Mouse (Mus musculus): Measurements from ENCODE around the gene Rbm4. TPM values are rescaled to one million over a fixed set of nuclear protein-coding genes. Genes with fewer than 3 reads are reported as not detected.
"Not testable (repeated sequence)": the region's sequence is repeated elsewhere in the genome, so short reads cannot be mapped to it uniquely, and the experiment has no call there.

The Rbm4 gene
- total and polyA plus RNA-seq, 3 experiments, result 47.3 to 73.2 (median 68.3) TPM

GRCm38 (mm10) chr19:4767507-4768148, 26.1 kb downstream of the Rbm4 start:
- dilution Hi-C loops (cut with MboI; ENCODE audit: extremely low pct_ligation_motif_present, extremely low pct_unique_long_range_greater_than_20kb, low sequenced_read_pairs), result no loop called here
- no peaks in the 10 kb centered on the region for H3K27me3 ChIP-seq (replicated peaks)

DNA sequence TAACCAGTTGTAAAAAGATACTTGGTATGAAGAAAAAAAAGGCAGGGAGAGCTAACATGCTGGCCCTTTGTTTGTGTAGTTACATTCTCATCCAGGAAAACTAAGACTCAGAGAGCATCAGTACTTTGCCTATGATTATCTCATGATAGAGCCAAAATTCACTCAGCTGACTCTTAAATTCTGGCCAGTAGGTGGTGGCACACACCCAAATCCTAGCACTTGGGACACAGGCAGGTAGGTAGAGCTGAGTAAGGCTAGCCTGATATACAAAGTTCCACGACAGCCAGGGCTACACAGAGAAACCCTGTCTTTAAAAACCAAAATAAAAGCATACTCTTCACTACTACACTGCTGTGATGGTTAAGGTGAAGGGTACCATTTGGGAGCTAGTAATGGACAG, 30.8 kb downstream of the Rbm4 start:
- Histone ChIP-seq H3K27ac (ENCODE audit: insufficient read depth, low read depth) (no peak overlapping the region), H3K79me2 (replicated peaks; ENCODE audit: control insufficient read depth, extremely low read depth, insufficient read depth, poor library complexity, severe bottlenecking) (peaks cover 47% of the 10 kb centered on the region), H3K9me3 (replicated peaks; ENCODE audit: low read length) (no peaks in the 10 kb centered on the region), H3K4me1 (ENCODE audit: control insufficient read depth in 1 of 2, insufficient read depth in 2 of 2) (peaks cover 0 to 17% of the 10 kb centered on the region in 2 experiments; a peak in 2 of 4 replicates), H3K9ac (ENCODE audit: insufficient read depth, low read depth) (no peak overlapping the region), H3K4me3 (replicated peaks in 1 of 3; ENCODE audit: low read depth in 2 of 3, low read length in 2 of 3, poor library complexity in 1 of 3) (no peak overlapping the region), H3K27me3 (replicated peaks) (no peaks in the 10 kb centered on the region), H3K36me3 (replicated peaks in 1 of 2; ENCODE audit: control insufficient read depth in 1 of 2, insufficient read depth in 1 of 2, low read length in 1 of 2) (peaks cover 51 to 83% of the 10 kb centered on the region in 2 experiments), H3K4me2 (ENCODE audit: insufficient read depth, low read depth, poor library complexity, severe bottlenecking) (no peak overlapping the region)
- dilution Hi-C loops (cut with MboI; ENCODE audit: extremely low pct_ligation_motif_present, extremely low pct_unique_long_range_greater_than_20kb, low sequenced_read_pairs) (no loop called here), in situ Hi-C loops (cut with MboI; ENCODE audit: low pct_ligation_motif_present, low pct_unique_long_range_greater_than_20kb, low sequenced_read_pairs) (no loop called here)
- peak; percentile 7; the same call in 1 of the 2 replicates for TF ChIP-seq SMC3 (IDR thresholded peaks at IDR 0.05; ENCODE audit: low read depth, low read length)
- TF ChIP-seq USF2 (conservative IDR thresholded peaks at IDR 0.05; ENCODE audit: low read depth, low read length), result no peak
- peak; percentile 26 for TF ChIP-seq RAD21 (IDR thresholded peaks at IDR 0.05; ENCODE audit: low read depth, low read length)
- peak in 1 of 2 experiments; percentile 38; a peak in 2 of 4 replicates for TF ChIP-seq CTCF (conservative IDR thresholded peaks at IDR 0.05 in 1 of 2, IDR thresholded peaks at IDR 0.05 in 1 of 2; ENCODE audit: low read depth in 2 of 2, low read length in 2 of 2)
- TF ChIP-seq ETS1 (conservative IDR thresholded peaks at IDR 0.05; ENCODE audit: low read depth, low read length), result no peak
- DNase-seq (ENCODE audit: extremely low read depth), result peak; percentile 25

More at GRCm38 (mm10) chr19:4767507-4768148, 26.1 kb downstream of the Rbm4 start:
- H3K4me1 ChIP-seq (ENCODE audit: control insufficient read depth in 1 of 2, insufficient read depth in 2 of 2), result peaks cover 0 to 28% of the 10 kb centered on the region in 2 experiments; a peak in 2 of 4 replicates
- peaks cover 70% of the 10 kb centered on the region for H3K79me2 ChIP-seq (replicated peaks; ENCODE audit: control insufficient read depth, extremely low read depth, insufficient read depth, poor library complexity, severe bottlenecking)
- TF ChIP-seq UBTF (IDR thresholded peaks at IDR 0.05; ENCODE audit: low read depth, low read length) (no peak), KAT2A (IDR thresholded peaks at IDR 0.05; ENCODE audit: insufficient replicate concordance, low read length) (no peak), USF2 (conservative IDR thresholded peaks at IDR 0.05; ENCODE audit: low read depth, low read length) (no peak), CTCF (conservative IDR thresholded peaks at IDR 0.05 in 1 of 2, IDR thresholded peaks at IDR 0.05 in 1 of 2; ENCODE audit: low read depth in 2 of 2, low read length in 2 of 2) (no peak)
- H3K4me3 ChIP-seq (replicated peaks in 1 of 3; ENCODE audit: low read depth in 2 of 3, low read length in 2 of 3, poor library complexity in 1 of 3), result no peak overlapping the region
- no peak for DNase-seq (ENCODE audit: extremely low read depth)
- no peak overlapping the region for H3K9ac ChIP-seq (ENCODE audit: insufficient read depth, low read depth)
- no peak overlapping the region for H3K27ac ChIP-seq (ENCODE audit: insufficient read depth, low read depth)
- H3K9me3 ChIP-seq (replicated peaks; ENCODE audit: low read length), result no peaks in the 10 kb centered on the region
- H3K36me3 ChIP-seq (replicated peaks in 1 of 2; ENCODE audit: control insufficient read depth in 1 of 2, insufficient read depth in 1 of 2, low read length in 1 of 2), result peaks cover 62 to 94% of the 10 kb centered on the region in 2 experiments
- H3K4me2 ChIP-seq (ENCODE audit: insufficient read depth, low read depth, poor library complexity, severe bottlenecking), result no peak overlapping the region
- in situ Hi-C loops (cut with MboI; ENCODE audit: low pct_ligation_motif_present, low pct_unique_long_range_greater_than_20kb, low sequenced_read_pairs), result no loop called here

DNA sequence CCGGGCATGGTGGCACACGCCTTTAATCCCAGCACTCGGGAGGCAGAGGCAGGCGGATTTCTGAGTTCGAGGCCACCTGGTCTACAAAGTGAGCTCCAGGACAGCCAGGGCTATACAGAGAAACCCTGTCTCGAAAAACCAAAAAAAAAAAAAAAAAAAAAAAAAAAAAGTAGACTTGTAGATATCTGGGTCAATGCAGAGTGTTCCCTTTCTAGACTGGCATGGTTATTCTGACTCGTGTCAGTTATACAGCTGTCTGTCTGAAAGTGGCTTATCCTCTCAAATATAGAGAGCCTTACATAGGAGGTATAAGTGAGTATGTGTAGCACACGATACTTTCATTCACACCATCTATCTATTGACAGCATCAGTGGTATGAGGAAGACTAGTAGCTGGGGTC, 33.2 kb downstream of the Rbm4 start:
- H3K27me3 ChIP-seq (replicated peaks); H3K4me2 ChIP-seq (ENCODE audit: insufficient read depth, low read depth, poor library complexity, severe bottlenecking); dilution Hi-C loops (cut with MboI; ENCODE audit: extremely low pct_ligation_motif_present, extremely low pct_unique_long_range_greater_than_20kb, low sequenced_read_pairs); H3K9ac ChIP-seq (ENCODE audit: insufficient read depth, low read depth); in situ Hi-C loops (cut with MboI; ENCODE audit: low pct_ligation_motif_present, low pct_unique_long_range_greater_than_20kb, low sequenced_read_pairs); H3K27ac ChIP-seq (ENCODE audit: insufficient read depth, low read depth); H3K9me3 ChIP-seq (replicated peaks; ENCODE audit: low read length); H3K4me3 ChIP-seq (replicated peaks in 1 of 3; ENCODE audit: low read depth in 2 of 3, low read length in 2 of 3, poor library complexity in 1 of 3); DNase-seq (ENCODE audit: extremely low read depth): not testable (repeated sequence)
- Histone ChIP-seq H3K36me3 (replicated peaks in 1 of 2; ENCODE audit: control insufficient read depth in 1 of 2, insufficient read depth in 1 of 2, low read length in 1 of 2) (peaks cover 35 to 67% of the 10 kb centered on the region in 2 experiments), H3K79me2 (replicated peaks; ENCODE audit: control insufficient read depth, extremely low read depth, insufficient read depth, poor library complexity, severe bottlenecking) (peaks cover 33% of the 10 kb centered on the region), H3K4me1 (ENCODE audit: control insufficient read depth in 1 of 2, insufficient read depth in 2 of 2) (peaks cover 0 to 25% of the 10 kb centered on the region in 2 experiments; a peak in 2 of 4 replicates)

Measured in CH12.LX (cell line).